Mouse (Mus musculus) megakaryocyte-erythroid progenitor cell, adult 5-6 weeks (primary cell): ENCODE data around the gene Sapcd2. TPM values are rescaled to one million over a fixed set of nuclear protein-coding genes. Genes with fewer than 3 reads are reported as not detected.

Experiments
- ATAC-seq: replicated peaks from 2 replicates; pipeline ENCODE4 v1.8.0; 2016; ENCODE audit warnings: mild to moderate bottlenecking, inconsistent platforms; ENCODE audit not compliant: severe bottlenecking, poor library complexity, low FRiP score, low TSS enrichment
- total RNA-seq, 2 experiments: library from RNA; stranded (forward) in 1 of 2; stranded (reverse) in 1 of 2; fragments of 200-1000, 215-1000 nt in 1 of 2; fragments of >200 nt in 1 of 2; fragmentation: Nextera tagmentation in 1 of 2; gene quantifications; 2 replicates each; pipeline ENCODE4 v1.2.3; 2014 to 2017

Sapcd2 gene
- total RNA-seq, 2 experiments from 2014 or later, result 7.1 to 19.0 TPM

DNA sequence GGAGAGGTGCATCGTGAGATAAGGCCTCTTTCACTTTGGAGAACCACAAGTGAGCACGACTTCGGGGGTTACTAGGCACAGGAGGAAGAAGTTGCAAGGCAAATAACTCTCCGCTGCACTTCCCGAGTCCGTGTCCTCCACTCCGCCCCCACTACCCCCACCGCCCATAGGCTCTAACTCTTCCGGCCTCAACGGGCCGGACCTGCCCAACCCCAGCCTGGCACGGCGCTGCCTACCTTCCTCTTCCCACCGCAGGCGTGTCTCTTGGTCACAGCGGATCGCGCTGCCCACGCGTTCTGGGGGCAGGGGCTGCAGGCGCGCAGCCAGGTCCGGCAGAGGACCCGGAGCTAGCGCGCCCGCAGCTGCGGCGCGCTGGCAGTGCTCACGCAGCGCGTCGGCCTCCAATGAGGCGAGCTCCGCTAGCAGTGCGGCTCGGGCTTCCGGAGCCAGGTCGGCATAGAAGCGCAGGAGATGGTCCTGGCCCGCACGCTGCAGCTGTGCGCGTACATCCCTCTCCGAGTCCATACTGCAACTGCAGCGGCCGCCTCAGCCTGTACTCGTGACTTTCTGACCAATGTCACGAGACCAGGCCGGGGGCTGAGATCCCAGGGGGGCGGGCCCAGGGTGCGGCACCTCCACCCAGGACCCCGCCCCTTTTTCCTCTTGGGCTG lies 6.9 kb upstream of the Sapcd2 start, which contains the start of gene Uap1l1:
Gene Uap1l1, minus strand, starts transcription at position 592 of the 671 bp plus-strand sequence.
- ATAC-seq, result peak; percentile 70

- ATAC-seq, result no peak
Observed at GRCm38 (mm10) chr2:25369996-25370395, 2.1 kb upstream of the Sapcd2 start.

GRCm38 (mm10) chr2:25372644-25373391 lies 697 bp downstream of the Sapcd2 start:
- peak; percentile 29 for ATAC-seq

DNA sequence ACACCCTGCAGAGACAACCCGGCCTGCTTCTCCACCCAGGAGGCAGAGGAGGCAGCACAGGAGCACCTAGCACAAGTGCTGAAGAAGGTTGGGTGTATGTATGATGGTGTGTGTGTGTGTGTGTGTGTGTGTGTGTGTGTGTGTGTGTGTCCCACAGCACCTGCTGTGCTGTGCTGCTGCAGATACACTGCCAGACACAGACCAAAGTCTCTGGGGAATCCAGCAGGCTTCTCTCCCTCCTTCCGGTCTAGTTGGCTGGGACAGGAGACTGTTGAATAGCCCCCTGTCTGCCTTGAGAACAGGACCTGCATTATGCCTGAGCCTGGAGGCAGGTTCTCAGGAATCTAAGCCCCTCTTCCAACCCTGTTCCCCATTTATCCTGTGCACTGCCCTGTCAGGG lies 1.3 kb downstream of the Sapcd2 start:
- peak; percentile 8; the same call in 1 of the 2 replicates for ATAC-seq

GRCm38 (mm10) chr2:25376589-25376988 lies 4.5 kb downstream of the Sapcd2 start:
- no peak for ATAC-seq

DNA sequence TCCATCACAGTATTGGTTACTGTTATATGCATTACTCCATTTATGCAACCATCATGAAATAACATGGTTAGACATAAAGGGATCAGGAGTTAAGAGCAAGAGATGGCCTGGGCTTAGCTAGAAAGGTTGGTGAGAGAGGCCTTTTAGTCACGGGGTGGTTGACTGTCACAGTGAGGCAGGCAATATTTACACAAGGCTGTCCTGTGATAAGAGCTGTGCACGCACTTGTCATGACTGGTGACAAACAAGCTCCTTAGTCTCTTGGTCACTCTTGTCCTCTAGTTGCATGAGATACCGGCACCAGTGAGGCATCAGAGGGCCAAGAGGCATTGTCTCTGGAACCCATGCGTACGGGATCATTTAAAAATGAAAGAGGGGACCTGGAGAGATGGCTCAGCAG lies 12.4 kb downstream of the Sapcd2 start:
- ATAC-seq, result no peak

- ATAC-seq, result no peak
Observed at GRCm38 (mm10) chr2:25391266-25391665, 19.1 kb downstream of the Sapcd2 start.

- ATAC-seq, result no peak
Observed at GRCm38 (mm10) chr2:25394281-25395221, 22.4 kb downstream of the Sapcd2 start.

DNA sequence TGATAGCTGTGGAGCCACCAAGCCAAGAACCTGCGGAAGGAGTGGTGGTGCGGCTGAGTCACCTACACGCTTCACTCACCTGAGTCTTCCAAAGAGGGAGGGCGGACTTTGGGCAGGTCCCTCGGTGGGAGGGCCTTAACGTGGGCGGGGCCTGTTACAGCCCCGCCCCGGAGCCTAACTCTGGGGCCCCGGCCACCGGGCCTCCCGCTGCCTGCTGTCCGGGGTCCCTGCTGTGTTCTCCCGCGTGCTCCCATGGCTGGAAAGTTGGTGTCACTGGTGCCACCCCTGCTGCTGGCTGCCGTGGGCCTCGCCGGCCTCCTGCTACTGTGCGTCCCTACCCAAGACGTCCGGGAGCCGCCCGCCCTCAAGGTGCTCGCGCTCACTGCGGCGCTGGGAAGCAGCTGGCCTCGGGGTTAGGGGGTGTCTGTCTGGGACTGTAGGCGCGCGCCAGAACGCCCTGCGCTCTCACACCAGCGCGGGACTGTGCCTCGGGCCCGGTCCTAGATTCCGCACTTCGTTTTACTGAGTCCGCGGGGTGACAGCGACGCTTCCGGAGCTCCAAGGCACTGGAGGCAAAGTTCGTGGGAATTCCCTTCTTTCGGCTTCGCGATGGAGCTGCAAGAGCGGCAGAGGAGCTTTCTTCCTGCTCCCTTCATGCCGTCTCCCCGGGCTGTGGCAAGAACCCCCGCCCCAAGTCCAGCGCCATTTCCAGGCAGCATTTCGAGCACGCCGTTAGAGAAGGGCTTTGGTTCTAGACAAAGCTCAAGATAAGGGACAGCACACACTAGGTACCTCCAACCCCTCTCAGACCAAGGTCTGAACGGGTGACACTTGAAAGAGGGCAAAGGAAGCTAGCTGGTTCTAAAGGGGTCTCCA lies 23.8 kb downstream of the Sapcd2 start, which contains the start of gene Entpd2:
Gene Entpd2, plus strand, starts transcription at position 154 of the 876 bp plus-strand sequence.
- peak; percentile 34; the same call in 1 of the 2 replicates for ATAC-seq

- no peak for ATAC-seq
Observed at GRCm38 (mm10) chr2:25396597-25396983, 24.5 kb downstream of the Sapcd2 start.

- ATAC-seq, result no peak
Observed at GRCm38 (mm10) chr2:25397010-25397409, 24.9 kb downstream of the Sapcd2 start.

DNA sequence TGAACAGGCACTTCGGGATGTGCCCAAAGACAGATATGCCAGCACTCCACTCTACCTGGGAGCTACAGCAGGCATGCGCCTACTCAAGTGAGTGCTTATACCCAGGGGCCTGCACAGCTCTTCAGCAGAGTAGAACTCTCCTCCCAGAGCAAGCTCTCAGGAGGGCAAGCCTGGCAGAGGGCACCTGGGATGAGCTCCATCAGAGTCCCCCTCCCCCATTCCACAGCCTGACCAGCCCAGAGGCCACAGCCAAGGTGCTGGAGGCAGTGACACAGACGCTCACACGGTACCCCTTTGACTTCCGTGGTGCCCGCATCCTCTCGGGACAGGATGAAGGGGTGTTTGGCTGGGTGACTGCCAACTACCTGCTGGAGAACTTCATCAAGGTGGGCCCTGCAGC lies 25.9 kb downstream of the Sapcd2 start:
- ATAC-seq, result no peak

- ATAC-seq, result no peak
Observed at GRCm38 (mm10) chr2:25399051-25399450, 26.9 kb downstream of the Sapcd2 start, which contains the start of gene Npdc1. Gene Npdc1 (plus strand): TSS chr2:25399351.

- ATAC-seq, result no peak
Observed at GRCm38 (mm10) chr2:25400291-25400690, 28.2 kb downstream of the Sapcd2 start.

DNA sequence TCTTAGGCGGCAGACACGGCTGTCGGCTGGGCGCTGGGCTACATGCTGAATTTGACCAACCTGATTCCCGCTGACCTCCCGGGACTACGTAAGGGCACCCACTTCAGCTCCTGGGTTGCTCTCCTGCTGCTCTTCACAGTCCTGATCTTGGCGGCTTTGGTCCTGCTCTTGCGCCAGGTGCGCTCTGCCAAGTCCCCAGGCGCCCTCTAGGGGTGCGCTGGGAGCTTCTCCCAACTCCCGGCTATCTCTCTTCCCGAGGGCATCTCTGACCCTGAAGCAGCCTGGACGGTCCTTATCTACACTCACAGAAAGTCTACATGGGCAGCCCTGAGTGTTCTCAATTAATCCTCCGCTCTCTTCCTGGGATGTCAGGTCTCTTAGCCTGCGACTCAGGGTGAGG lies 28.6 kb downstream of the Sapcd2 start:
- ATAC-seq, result no peak

DNA sequence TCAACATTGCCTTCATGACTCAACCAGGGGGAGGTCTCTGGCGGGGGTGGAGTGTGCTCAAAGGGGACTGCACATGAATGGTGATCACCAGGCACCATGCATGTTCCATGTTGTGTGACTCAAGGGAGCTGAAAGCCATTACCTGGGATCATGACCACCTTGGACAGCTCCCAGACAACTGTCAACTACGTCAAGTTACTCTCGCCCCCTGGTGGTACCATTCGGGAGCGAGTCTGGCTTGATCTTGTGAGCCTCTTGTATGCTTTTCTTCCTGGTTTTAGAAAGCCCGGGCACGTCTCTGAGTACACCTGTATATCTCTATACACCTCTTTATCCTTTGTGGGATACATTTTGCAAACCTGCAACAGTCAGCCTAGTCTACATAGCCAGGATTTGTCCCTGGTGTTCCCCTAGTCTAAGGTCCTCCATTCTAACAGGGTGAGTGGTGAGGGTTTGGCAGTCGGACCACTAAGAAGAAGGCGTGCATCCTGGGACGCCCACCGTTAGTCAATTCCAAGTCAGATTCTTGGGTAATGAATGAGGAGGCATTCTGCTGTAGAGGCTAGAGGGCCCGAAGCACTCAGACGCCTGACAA lies 30.4 kb downstream of the Sapcd2 start:
- ATAC-seq, result peak; percentile 63

DNA sequence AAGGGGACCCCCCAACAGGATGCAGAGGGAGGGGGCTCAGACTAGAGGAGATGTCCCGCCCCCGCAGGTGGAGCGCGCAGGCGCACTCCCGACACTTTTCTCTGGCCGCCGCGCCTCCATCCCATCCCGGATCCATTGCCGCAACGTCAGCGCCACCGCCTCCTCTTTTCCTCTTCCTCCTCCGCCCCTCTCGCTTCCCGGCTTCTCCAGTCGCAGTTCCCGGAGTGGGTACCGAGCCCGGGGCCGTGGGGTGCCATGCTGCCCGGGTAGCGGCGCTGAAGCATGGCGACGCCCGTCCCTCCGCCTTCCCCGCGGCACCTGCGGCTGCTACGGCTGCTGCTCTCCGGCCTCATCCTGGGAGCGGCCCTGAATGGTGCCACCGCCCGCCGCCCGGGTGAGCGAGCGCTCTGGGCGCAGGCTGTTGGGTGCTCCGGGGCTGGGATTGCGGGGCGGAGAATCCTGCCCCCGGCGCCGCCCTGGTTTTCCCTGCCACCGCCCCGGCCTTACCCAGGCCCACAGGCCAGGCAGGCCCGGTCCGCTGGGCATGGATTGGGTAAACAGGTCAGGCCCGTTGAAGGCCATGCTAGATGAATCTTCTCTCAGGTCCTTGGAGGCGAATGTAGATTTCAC lies 31.0 kb downstream of the Sapcd2 start:
- no peak for ATAC-seq

- no peak for ATAC-seq
Observed at GRCm38 (mm10) chr2:25403994-25404393, 31.9 kb downstream of the Sapcd2 start.
